Mouse (Mus musculus) thymus, adult 2 months (tissue): ENCODE results near the gene Sez6l. TPM values are rescaled to one million over a fixed set of nuclear protein-coding genes. Genes with fewer than 3 reads are reported as not detected.

ENCODE experiments used
- DNase-seq: peaks from one replicate; pipeline ENCODE4 v3.0.0; 2021
- H3K27ac ChIP-seq: fragments of 200-500 bp; 2 replicates; pipeline ENCODE4 v1.5.1; 2012; ENCODE audit warnings: low read length, control low read depth; ENCODE audit not compliant: control insufficient read depth, insufficient read depth
- H3K27me3 ChIP-seq: fragments of 200-500 bp; 2 replicates; pipeline ENCODE4 v1.6.1; 2012; ENCODE audit warnings: mild to moderate bottlenecking, low read length, moderate library complexity, mixed read lengths; ENCODE audit not compliant: control insufficient read depth, insufficient read depth
- H3K36me3 ChIP-seq: fragments of 200-500 bp; 2 replicates; pipeline ENCODE4 v1.6.1; 2012; ENCODE audit warnings: mild to moderate bottlenecking, low read length, moderate library complexity; ENCODE audit not compliant: control insufficient read depth, insufficient read depth
- H3K4me1 ChIP-seq: fragments of 200-500 bp; replicated peaks from 2 replicates; pipeline ENCODE4 v1.6.1; 2012; ENCODE audit warnings: low read length; ENCODE audit not compliant: control insufficient read depth, insufficient read depth
- H3K4me3 ChIP-seq: fragments of 200-500 bp; 2 replicates; pipeline ENCODE4 v1.5.1; 2012; ENCODE audit warnings: mild to moderate bottlenecking, low read length, control low read depth, moderate library complexity; ENCODE audit not compliant: control insufficient read depth, insufficient read depth
- CTCF ChIP-seq: fragments of 200-500 bp; IDR thresholded peaks from 2 replicates; pipeline ENCODE4 v1.5.1; 2012; ENCODE audit warnings: mild to moderate bottlenecking, control low read depth, low read length, moderate library complexity, borderline replicate concordance; ENCODE audit not compliant: control insufficient read depth, poor library complexity, insufficient read depth; ENCODE audit errors: extremely low read depth
- POLR2A ChIP-seq: fragments of 200-500 bp; IDR thresholded peaks from 2 replicates; pipeline ENCODE4 v1.6.1; 2012; ENCODE audit warnings: mild to moderate bottlenecking, low read length, control low read depth, moderate library complexity; ENCODE audit not compliant: control insufficient read depth, poor library complexity, insufficient read depth; ENCODE audit errors: extremely low read depth
- WGBS: fragments of 180-500 bp; shearing (Covaris S2); methylation state at CpG from one replicate; pipeline ENCODE4 v1.1.7; 2018; 5-methylcytosine and 5-hydroxymethylcytosine counted together
- polyA plus RNA-seq: library from polyadenylated mRNA; depleted of rRNA; stranded (reverse); fragments of >200 nt; gene quantifications from 2 replicates; pipeline ENCODE4 v1.2.3, GENCODE M21; 2012

The Sez6l gene
- polyA plus RNA-seq, 1 experiment, result 1.8 TPM

- Histone ChIP-seq H3K4me3 (no peak overlapping the region), H3K27ac (no peak overlapping the region), H3K4me1 (no peaks in the 10 kb centered on the region), H3K27me3 (no peaks in the 10 kb centered on the region), H3K36me3 (no peaks in the 10 kb centered on the region)
- TF ChIP-seq CTCF (no peak), POLR2A (no peak)
- 80% methylated on average over 12 of the region's 12 CpGs for WGBS
- DNase-seq, result no peak
Observed at GRCm38 (mm10) chr5:112548846-112549620, 28.0 kb downstream of the Sez6l start.

- Histone ChIP-seq H3K27ac (no peak overlapping the region), H3K4me1 (no peaks in the 10 kb centered on the region), H3K4me3 (no peak overlapping the region), H3K36me3 (no peaks in the 10 kb centered on the region), H3K27me3 (no peaks in the 10 kb centered on the region)
- no peak for TF ChIP-seq POLR2A
- TF ChIP-seq CTCF, result no peak
- DNase-seq, result no peak
- WGBS, result 59% methylated on average over 6 of the region's 6 CpGs
Observed at GRCm38 (mm10) chr5:112546771-112547170, 30.2 kb downstream of the Sez6l start.

GRCm38 (mm10) chr5:112538295-112538694, 38.7 kb downstream of the Sez6l start:
- Histone ChIP-seq H3K4me3 (no peak overlapping the region), H3K4me1 (no peaks in the 10 kb centered on the region), H3K27ac (no peak overlapping the region), H3K27me3 (no peaks in the 10 kb centered on the region), H3K36me3 (no peaks in the 10 kb centered on the region)
- WGBS, result 74% methylated on average over 3 of the region's 3 CpGs
- no peak for DNase-seq
- TF ChIP-seq CTCF (no peak), POLR2A (no peak)

- no peak overlapping the region for H3K27ac ChIP-seq
- 88% methylated on average over 12 of the region's 12 CpGs for WGBS
- H3K4me3 ChIP-seq, result no peak overlapping the region
- H3K4me1 ChIP-seq, result no peaks in the 10 kb centered on the region
- DNase-seq, result no peak
- no peaks in the 10 kb centered on the region for H3K27me3 ChIP-seq
- no peaks in the 10 kb centered on the region for H3K36me3 ChIP-seq
- TF ChIP-seq CTCF, result no peak
- no peak for TF ChIP-seq POLR2A
Observed at GRCm38 (mm10) chr5:112535868-112536267, 41.1 kb downstream of the Sez6l start.

DNA sequence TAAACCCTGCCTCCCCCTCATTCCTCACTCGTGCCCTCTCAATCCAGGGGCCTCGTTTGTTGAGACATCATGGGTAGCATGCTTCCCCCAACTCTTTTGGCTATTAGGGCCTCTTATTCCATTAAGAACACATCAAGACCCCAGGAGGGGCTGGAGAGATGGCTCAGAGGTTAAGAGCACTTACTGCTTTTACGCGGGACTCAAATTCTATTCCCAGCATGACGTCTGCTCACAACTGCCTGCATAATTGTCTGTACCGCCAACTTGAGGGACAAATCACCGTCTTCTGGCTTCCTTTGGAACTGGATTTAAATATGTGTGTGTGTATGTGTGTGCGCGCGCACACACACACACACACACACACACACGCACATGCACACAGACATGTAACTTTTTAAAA, 42.8 kb downstream of the Sez6l start:
- H3K36me3 ChIP-seq, result no peaks in the 10 kb centered on the region
- H3K4me3 ChIP-seq, result no peak overlapping the region
- no peaks in the 10 kb centered on the region for H3K27me3 ChIP-seq
- WGBS, result 68% methylated on average over 11 of the region's 11 CpGs
- no peaks in the 10 kb centered on the region for H3K4me1 ChIP-seq
- no peak for DNase-seq
- H3K27ac ChIP-seq, result no peak overlapping the region
- TF ChIP-seq POLR2A, result no peak
- TF ChIP-seq CTCF, result no peak

GRCm38 (mm10) chr5:112533312-112534075, 43.5 kb downstream of the Sez6l start:
- Histone ChIP-seq H3K4me1 (no peaks in the 10 kb centered on the region), H3K36me3 (no peaks in the 10 kb centered on the region), H3K27me3 (no peaks in the 10 kb centered on the region), H3K4me3 (no peak overlapping the region), H3K27ac (no peak overlapping the region)
- no peak for DNase-seq
- TF ChIP-seq CTCF (no peak), POLR2A (no peak)
- 58% methylated on average over 16 of the region's 16 CpGs for WGBS

GRCm38 (mm10) chr5:112532894-112533293, 44.1 kb downstream of the Sez6l start:
- no peaks in the 10 kb centered on the region for H3K36me3 ChIP-seq
- H3K4me1 ChIP-seq, result no peaks in the 10 kb centered on the region
- WGBS, result 74% methylated on average over 5 of the region's 5 CpGs
- H3K27ac ChIP-seq, result no peak overlapping the region
- DNase-seq, result no peak
- TF ChIP-seq CTCF, result no peak
- no peak for TF ChIP-seq POLR2A
- H3K4me3 ChIP-seq, result no peak overlapping the region
- H3K27me3 ChIP-seq, result no peaks in the 10 kb centered on the region
